Mouse (Mus musculus): Measurements from ENCODE around the gene Trim47. TPM values are rescaled to one million over a fixed set of nuclear protein-coding genes. Genes with fewer than 3 reads are reported as not detected.
A peak's percentile ranks its signal among the peaks of the same experiment; 100 is the strongest.

The Trim47 gene
- polyA plus RNA-seq, 1 experiment from 2014 or later: 3.4 TPM

DNA sequence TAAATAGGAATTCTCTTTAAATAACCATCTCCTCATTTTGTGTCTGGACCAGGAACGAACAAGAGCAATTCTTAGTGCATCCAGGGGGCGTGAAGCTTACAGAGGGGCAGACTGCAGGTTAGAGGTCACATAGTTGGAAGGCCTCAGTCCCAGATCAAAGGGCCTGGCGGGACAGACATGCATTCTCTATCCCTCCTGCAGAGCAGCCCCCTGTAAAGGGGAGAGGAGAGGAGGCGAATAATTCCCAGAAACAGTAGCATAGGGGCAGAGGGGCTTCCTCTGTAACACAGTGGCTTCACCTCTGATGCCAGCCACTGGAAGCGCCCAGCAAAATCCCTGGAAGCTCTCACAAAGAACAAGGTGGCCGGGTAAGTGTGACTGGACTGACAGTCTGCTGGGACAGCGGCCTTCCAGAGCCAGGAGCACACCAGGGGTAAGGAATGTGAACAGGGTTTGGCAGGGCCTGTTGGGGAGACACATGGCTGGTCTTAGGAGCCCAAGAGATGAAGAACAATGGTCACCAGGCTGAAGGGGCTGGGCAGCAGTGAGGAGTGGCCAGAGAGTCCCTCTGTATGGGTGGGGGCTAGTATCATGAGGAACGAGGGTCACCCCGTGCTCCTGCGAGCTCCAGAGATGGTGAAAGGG lies 48.2 kb downstream of the Trim47 start:
- Histone ChIP-seq H3K9me3 (no peaks in the 10 kb centered on the region), H3K9ac (replicated peaks) (0 out of 2 replicates have a peak overlapping the region, but pooled peaks have one; percentile 2), H3K36me3 (peaks cover 48% of the 10 kb centered on the region), H3K4me1 (replicated peaks) (peaks cover 16% of the 10 kb centered on the region), H3K4me2 (replicated peaks) (peak overlapping the region; percentile 56; the same call in 1 of the 2 replicates), H3K27me3 (no peaks in the 10 kb centered on the region), H3K4me3 (replicated peaks) (no peak overlapping the region), H3K27ac (peak overlapping the region; percentile 44; the same call in 1 of the 2 replicates)
- WGBS: 16% methylated on average over 10 of the region's 10 CpGs
- ATAC-seq: no peak

DNA sequence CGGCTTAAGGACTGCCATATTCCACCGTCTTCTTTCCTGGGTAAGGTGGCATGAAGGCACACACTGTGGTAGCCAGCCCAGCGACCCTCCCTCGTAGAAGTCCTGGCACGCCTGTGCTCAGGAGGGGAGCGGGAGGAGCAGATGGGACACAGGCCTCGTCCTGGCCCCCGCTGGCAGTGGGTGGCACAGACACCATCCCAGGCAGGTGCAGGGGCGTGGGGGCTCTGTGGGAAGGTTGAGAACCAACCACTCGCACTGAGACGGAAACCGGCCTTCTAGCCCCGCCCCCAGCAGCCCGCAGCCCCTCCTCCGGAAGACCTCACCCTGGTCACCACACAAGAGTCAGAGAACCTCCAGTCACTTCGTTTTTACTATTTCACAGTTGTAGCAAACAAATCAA lies 48.8 kb downstream of the Trim47 start:
- H3K9me3 ChIP-seq: no peaks in the 10 kb centered on the region
- no peaks in the 10 kb centered on the region for H3K27me3 ChIP-seq
- peak overlapping the region; percentile 25 for H3K4me3 ChIP-seq (replicated peaks)
- WGBS: 12% methylated on average over 16 of the region's 16 CpGs
- H3K4me1 ChIP-seq (replicated peaks): peaks cover 16% of the 10 kb centered on the region
- H3K9ac ChIP-seq (replicated peaks): peak overlapping the region; percentile 58
- 0 out of 2 replicates have a peak overlapping the region, but pooled peaks have one; percentile 8 for H3K27ac ChIP-seq
- peak; percentile 64 for ATAC-seq
- peak overlapping the region; percentile 56 for H3K4me2 ChIP-seq (replicated peaks)
- peaks cover 42% of the 10 kb centered on the region for H3K36me3 ChIP-seq

DNA sequence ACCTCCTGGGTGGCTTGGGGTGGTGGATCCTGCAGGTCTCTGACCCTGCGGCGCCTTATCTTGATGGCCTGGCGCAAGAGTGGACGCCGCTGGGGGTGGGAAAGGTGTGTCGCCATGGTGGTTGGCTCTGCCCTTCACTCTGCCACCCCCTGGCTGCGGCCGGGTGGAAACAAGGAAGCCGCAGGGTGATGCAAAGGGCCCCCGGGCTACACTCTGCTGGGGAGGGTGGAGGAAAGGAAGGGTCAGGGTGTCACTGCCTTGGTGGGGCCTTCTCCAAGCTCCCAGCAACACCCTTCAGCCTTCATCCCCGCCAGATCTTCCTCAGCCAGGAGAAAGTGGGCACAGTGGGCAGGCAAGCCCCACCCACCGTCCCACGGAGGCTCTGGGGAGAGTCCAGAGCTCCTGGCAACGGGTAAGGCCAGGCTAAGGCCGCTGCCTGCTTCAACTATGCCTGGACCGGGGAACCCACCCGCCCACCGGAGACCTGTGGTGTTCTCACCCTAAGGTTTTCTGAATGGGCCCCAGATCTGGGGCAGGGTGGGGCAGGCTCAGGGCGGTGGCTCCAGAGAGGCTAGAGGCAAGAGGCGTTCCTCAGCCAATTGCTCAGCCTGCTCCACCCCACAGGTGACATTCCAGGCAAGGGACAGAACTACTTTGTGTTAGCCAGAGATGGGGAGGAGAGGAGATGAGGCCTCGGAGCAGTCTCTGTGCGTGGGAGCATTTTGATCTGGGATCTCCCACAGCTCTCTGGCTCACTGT lies 49.4 kb downstream of the Trim47 start, which contains the start of gene Unc13d:
Gene Unc13d (minus strand): TSS at position 516 of the 759 bp plus-strand sequence.
- peak within 1 kb of the TSS; percentile 58 for H3K9ac ChIP-seq (replicated peaks)
- no peaks in the 10 kb centered on the region for H3K9me3 ChIP-seq
- no peaks in the 10 kb centered on the region for H3K27me3 ChIP-seq
- 72% methylated on average over 22 of the region's 22 CpGs for WGBS
- H3K27ac ChIP-seq: 0 out of 2 replicates have a peak within 1 kb of the TSS, but pooled peaks have one; percentile 19
- H3K36me3 ChIP-seq: peaks cover 38% of the 10 kb centered on the region
- H3K4me1 ChIP-seq (replicated peaks): peaks cover 16% of the 10 kb centered on the region
- peak within 1 kb of the TSS; percentile 56 for H3K4me2 ChIP-seq (replicated peaks)
- ATAC-seq: peak; percentile 31
- H3K4me3 ChIP-seq (replicated peaks): peak within 1 kb of the TSS; percentile 25

DNA sequence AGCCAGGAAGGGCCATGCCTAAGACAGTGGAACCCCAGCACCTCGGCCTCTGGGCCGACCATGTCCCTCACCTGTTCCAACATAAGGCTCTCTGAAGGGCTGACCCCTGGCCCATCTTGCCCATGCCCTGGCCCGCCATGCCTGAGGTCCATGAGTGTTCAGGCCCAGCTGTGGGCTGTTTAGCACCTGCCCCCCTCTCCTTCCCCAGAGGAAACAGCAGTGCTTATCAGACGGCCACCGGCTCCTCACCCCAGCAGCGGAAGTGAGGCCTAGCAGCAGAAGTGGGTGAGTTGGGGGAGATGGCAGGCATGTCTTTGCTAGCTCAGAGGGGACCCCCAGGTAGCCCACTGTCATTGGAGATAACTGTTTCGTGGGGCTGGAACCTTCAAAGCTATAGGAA lies 50.2 kb downstream of the Trim47 start:
- peaks cover 30% of the 10 kb centered on the region for H3K36me3 ChIP-seq
- no peak overlapping the region for H3K27ac ChIP-seq
- no peak overlapping the region for H3K9ac ChIP-seq (replicated peaks)
- ATAC-seq: no peak
- H3K4me1 ChIP-seq (replicated peaks): peaks cover 16% of the 10 kb centered on the region
- no peaks in the 10 kb centered on the region for H3K9me3 ChIP-seq
- no peak overlapping the region for H3K4me2 ChIP-seq (replicated peaks)
- 79% methylated on average over 7 of the region's 7 CpGs for WGBS
- no peaks in the 10 kb centered on the region for H3K27me3 ChIP-seq
- no peak overlapping the region for H3K4me3 ChIP-seq (replicated peaks)

DNA sequence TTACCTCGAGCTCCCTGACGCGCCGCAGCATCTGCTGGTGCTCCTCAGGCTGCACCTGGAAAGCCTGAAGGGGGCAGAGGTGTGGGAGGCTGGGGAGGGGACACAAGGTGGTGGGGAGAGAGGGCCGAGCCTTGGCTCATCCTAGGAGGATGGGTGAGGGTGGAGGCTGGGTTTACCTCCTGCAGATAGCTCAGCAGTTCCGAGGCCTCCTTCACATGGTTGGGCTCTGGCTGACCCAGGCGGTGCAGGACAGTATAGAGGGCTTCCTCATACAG lies 50.8 kb downstream of the Trim47 start:
- Histone ChIP-seq H3K9ac (replicated peaks) (no peak overlapping the region), H3K9me3 (no peaks in the 10 kb centered on the region), H3K4me1 (replicated peaks) (peaks cover 16% of the 10 kb centered on the region), H3K4me2 (replicated peaks) (no peak overlapping the region), H3K36me3 (peaks cover 24% of the 10 kb centered on the region), H3K27me3 (no peaks in the 10 kb centered on the region), H3K27ac (no peak overlapping the region), H3K4me3 (replicated peaks) (no peak overlapping the region)
- no peak for ATAC-seq
- WGBS: 71% methylated on average over 7 of the region's 7 CpGs

DNA sequence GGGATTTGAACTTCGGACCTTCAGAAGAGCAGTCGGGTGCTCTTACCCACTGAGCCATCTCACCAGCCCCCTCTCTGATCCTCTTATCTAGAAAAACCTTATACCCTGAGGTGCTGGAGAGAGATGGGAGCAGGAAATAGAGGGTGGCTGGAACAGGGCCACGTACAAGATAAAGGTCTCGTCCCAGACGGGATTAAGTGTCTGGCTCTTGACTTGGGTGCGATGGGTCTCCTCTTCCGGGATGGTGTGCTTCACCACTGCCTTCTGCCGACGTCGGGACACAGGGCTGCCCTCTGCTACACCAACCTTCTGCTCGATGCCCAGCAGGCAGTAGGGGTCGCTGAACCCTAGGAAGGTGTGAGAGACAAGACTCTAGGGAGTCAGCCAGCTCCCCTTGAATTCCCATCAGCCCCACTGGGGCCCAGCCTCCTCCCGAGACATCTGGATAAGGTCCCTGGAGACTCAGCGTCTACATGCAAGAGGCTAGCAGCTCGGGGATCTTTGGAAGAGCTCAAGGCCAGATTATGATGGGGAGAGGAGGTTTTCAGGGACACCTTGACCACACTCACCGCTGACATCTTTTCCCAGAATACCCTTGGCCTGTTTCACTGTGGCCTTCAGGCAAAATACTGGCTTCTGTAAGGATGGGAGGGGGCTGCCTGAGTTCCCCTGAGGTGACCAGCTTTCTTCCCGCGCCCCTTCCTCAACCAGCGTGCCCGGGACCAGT lies 51.3 kb downstream of the Trim47 start:
- Histone ChIP-seq H3K9me3 (no peaks in the 10 kb centered on the region), H3K4me1 (replicated peaks) (peaks cover 16% of the 10 kb centered on the region), H3K27me3 (no peaks in the 10 kb centered on the region), H3K9ac (replicated peaks) (no peak overlapping the region), H3K36me3 (peaks cover 19% of the 10 kb centered on the region), H3K27ac (no peak overlapping the region), H3K4me3 (replicated peaks) (no peak overlapping the region), H3K4me2 (replicated peaks) (no peak overlapping the region)
- no peak for ATAC-seq
- WGBS: 61% methylated on average over 20 of the region's 20 CpGs

DNA sequence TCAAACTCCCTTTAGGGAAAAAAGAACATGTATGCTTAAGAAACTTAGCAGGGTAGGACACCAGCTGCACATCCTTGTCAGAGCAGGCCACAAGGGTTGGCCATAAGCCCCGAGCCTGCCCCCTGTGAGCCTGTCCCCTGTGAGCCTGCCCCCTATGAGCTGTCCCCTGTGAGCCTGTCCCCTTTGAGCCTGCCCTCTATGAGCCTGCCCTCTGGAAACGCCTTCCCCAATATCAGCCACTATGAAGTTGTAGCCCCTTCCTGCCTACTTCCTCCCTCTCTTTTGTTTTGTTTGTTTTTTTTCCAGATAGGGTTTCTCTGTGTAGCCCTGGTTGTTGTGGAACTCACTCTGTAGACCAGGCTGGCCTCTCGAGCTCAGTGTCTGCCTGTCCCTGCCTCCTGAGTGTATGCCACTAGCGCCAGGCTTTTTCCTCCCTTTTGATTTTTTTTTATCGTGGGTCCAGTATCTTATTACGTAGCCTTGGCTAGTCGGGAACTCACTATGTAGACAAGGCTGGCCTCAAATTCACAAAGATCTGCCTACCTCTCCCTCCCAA lies 52.5 kb downstream of the Trim47 start:
- no peaks in the 10 kb centered on the region for H3K9me3 ChIP-seq
- ATAC-seq: no peak
- H3K4me3 ChIP-seq (replicated peaks): no peak overlapping the region
- no peaks in the 10 kb centered on the region for H3K27me3 ChIP-seq
- 73% methylated on average over 7 of the region's 7 CpGs for WGBS
- peaks cover 16% of the 10 kb centered on the region for H3K4me1 ChIP-seq (replicated peaks)
- peaks cover 7% of the 10 kb centered on the region for H3K36me3 ChIP-seq
- no peak overlapping the region for H3K27ac ChIP-seq
- no peak overlapping the region for H3K9ac ChIP-seq (replicated peaks)
- H3K4me2 ChIP-seq (replicated peaks): no peak overlapping the region

DNA sequence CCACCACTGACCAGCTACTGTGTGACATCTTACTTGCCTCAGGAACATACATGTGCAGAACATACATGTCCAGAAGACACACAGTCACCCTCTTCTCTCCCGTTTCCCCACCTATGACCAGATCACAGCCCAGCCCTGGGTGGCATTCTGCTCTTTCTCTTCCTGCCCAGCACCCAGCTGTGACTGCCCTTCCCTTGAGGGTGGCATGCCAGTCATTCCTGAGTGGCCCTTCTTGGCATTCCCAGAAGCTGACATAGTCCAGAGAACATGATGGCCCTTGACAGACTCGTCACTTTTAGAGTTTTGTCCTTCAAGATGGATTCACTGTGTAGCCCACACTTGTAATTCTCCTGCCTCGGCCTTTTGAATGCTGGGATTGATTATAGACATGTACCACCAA lies 54.4 kb downstream of the Trim47 start:
- 89% methylated on average over 3 of the region's 3 CpGs for WGBS
- no peaks in the 10 kb centered on the region for H3K27me3 ChIP-seq
- H3K27ac ChIP-seq: no peak overlapping the region
- H3K9ac ChIP-seq (replicated peaks): no peak overlapping the region
- ATAC-seq: no peak
- H3K4me3 ChIP-seq (replicated peaks): no peak overlapping the region
- H3K4me2 ChIP-seq (replicated peaks): no peak overlapping the region
- H3K9me3 ChIP-seq: no peaks in the 10 kb centered on the region
- H3K36me3 ChIP-seq: no peaks in the 10 kb centered on the region
- no peaks in the 10 kb centered on the region for H3K4me1 ChIP-seq (replicated peaks)

DNA sequence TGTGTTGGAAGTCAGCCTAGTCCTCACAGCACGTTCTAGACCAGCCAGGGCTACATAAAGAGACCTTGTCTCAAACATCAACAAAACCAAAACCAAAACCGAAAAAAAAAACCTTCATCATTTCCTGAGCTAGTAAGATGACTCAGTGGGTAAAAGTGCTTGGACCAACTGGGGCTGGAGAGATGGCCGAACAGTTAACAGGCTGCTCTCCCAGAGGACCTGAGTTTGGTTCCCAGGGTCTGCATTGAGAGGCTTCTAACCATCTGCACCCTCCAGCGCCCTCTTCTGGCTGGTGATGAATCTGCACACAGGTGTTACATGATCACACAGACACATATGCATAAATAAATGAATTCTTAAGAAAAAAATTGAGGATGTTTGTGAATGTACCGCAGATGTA lies 55.5 kb downstream of the Trim47 start:
- Histone ChIP-seq H3K9ac (replicated peaks) (no peak overlapping the region), H3K27me3 (no peaks in the 10 kb centered on the region), H3K4me2 (replicated peaks) (no peak overlapping the region), H3K27ac (no peak overlapping the region), H3K4me3 (replicated peaks) (no peak overlapping the region), H3K9me3 (no peaks in the 10 kb centered on the region), H3K36me3 (no peaks in the 10 kb centered on the region), H3K4me1 (replicated peaks) (no peaks in the 10 kb centered on the region)
- no peak for ATAC-seq
- WGBS: 69% methylated on average over 5 of the region's 5 CpGs

DNA sequence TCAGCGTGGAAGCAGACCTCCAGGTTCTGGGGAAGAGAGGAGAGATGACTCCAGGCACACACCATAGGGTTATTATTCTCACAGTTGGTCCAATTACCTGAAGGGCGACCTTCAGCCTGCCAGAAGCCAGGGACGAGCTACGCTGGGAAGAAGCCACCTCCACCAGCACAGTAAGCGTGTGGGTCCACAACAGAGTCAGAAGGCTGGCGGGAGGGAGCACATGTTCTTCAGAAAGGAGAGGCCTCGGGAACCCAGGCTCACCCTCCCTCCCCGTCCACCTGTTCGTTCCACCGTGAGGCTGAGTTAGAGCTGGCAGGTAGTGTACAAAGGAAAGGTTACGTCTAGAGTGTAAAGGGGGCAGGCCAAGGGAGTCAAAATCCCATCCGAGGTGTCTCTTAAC lies 61.7 kb downstream of the Trim47 start:
- peaks cover 20% of the 10 kb centered on the region for H3K36me3 ChIP-seq
- no peaks in the 10 kb centered on the region for H3K9me3 ChIP-seq
- no peak overlapping the region for H3K27ac ChIP-seq
- no peak overlapping the region for H3K9ac ChIP-seq (replicated peaks)
- H3K4me1 ChIP-seq (replicated peaks): no peaks in the 10 kb centered on the region
- no peaks in the 10 kb centered on the region for H3K27me3 ChIP-seq
- no peak for ATAC-seq
- 93% methylated on average over 12 of the region's 12 CpGs for WGBS
- no peak overlapping the region for H3K4me2 ChIP-seq (replicated peaks)
- no peak overlapping the region for H3K4me3 ChIP-seq (replicated peaks)

DNA sequence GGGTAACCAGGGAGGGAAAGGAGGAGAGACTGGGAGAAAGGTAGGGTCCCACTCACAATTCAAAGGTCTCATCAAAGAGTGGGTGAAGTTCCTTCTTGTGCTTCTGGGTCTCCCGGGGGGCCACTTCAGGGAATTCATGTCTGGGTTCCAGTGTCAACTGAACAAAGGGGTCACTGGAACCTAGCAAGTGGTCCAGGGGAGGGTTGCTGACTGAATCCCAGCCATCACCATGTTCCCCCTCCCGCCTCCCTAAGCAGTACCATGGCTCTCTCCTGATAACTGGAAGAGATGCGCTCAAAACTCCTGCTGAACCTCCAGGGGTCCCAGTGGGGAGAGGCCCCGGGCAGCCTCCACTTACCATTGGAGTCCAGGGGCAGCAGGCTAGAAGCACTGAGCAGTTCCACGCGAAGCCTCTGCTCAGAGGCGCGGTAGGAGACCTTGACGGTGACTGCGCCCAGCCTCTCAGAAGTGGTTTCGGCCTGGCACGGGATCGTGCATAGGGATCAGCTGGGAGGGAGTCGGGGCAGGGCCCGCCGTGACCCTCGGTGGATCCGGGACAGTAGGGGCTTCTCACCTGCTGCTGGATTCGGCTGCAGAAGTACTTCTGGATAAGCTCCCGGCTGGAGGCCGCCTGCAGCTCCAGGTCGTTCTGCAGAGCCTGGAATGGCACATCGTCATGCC lies 62.7 kb downstream of the Trim47 start:
- H3K36me3 ChIP-seq: peaks cover 30% of the 10 kb centered on the region
- 65% methylated on average over 23 of the region's 23 CpGs for WGBS
- no peak overlapping the region for H3K9ac ChIP-seq (replicated peaks)
- no peaks in the 10 kb centered on the region for H3K9me3 ChIP-seq
- H3K27ac ChIP-seq: no peak overlapping the region
- no peak for ATAC-seq
- no peak overlapping the region for H3K4me2 ChIP-seq (replicated peaks)
- H3K4me1 ChIP-seq (replicated peaks): no peaks in the 10 kb centered on the region
- no peak overlapping the region for H3K4me3 ChIP-seq (replicated peaks)
- no peaks in the 10 kb centered on the region for H3K27me3 ChIP-seq
